Mouse (Mus musculus) intestine, postnatal 0 days (tissue): ENCODE measurements at regions not wholly inside any gene's neighbourhood (a gene's known extent, or its start where the extent isn't known, plus 50 kb on each side); places are given as distances from the start of the nearest gene placed in this dataset.

ENCODE experiments used
- ATAC-seq: fragments of 200-750 bp; cut with Nextera tagmentation; 2 replicates; pipeline ENCODE4 v1.8.0; 2017; ENCODE audit warnings: mild to moderate bottlenecking, moderate TSS enrichment, moderate library complexity
- H3K27ac ChIP-seq: fragments of 300-500 bp; sonication (generic); 2 replicates; pipeline ENCODE4 v1.5.1; 2014; ENCODE audit warnings: mild to moderate bottlenecking, low read depth, low read length, moderate library complexity
- H3K27me3 ChIP-seq: fragments of 300-500 bp; sonication (generic); replicated peaks from 2 replicates; pipeline ENCODE4 v1.6.1; 2014; ENCODE audit warnings: low read length, mixed read lengths; ENCODE audit not compliant: control insufficient read depth, insufficient read depth
- H3K36me3 ChIP-seq: fragments of 300-500 bp; sonication (generic); 2 replicates; pipeline ENCODE4 v1.6.1; 2014; ENCODE audit warnings: mild to moderate bottlenecking, moderate library complexity; ENCODE audit not compliant: control insufficient read depth, insufficient read depth
- H3K4me1 ChIP-seq: fragments of 300-500 bp; sonication (generic); replicated peaks from 2 replicates; pipeline ENCODE4 v1.6.1; 2014; ENCODE audit warnings: antibody characterized with exemption, low read length, mixed read lengths; ENCODE audit not compliant: control insufficient read depth, insufficient read depth
- H3K4me2 ChIP-seq: fragments of 300-500 bp; sonication (generic); replicated peaks from 2 replicates; pipeline ENCODE4 v1.6.1; 2014; ENCODE audit warnings: low read depth, mild to moderate bottlenecking, moderate library complexity
- H3K4me3 ChIP-seq: fragments of 300-500 bp; sonication (generic); 2 replicates; pipeline ENCODE4 v1.5.1; 2014; ENCODE audit warnings: low read depth, low read length
- H3K9ac ChIP-seq: fragments of 300-500 bp; sonication (generic); 2 replicates; pipeline ENCODE4 v1.6.1; 2014; ENCODE audit warnings: mild to moderate bottlenecking, low read depth, low read length
- H3K9me3 ChIP-seq: fragments of 300-500 bp; sonication (generic); 2 replicates; pipeline ENCODE4 v1.6.1; 2016; ENCODE audit warnings: mixed run types; ENCODE audit not compliant: control insufficient read depth
- CTCF ChIP-seq: sonication (generic); IDR thresholded peaks from 2 replicates; pipeline ENCODE4 v1.5.1; 2016; ENCODE audit warnings: low read depth, mild to moderate bottlenecking, control low read depth, antibody characterized with exemption, moderate library complexity
- WGBS: fragments of 180-500 bp; shearing (Covaris S2); extraction: QIAGEN DNeasy Blood & Tissue Kit; methylation state at CpG from one replicate; pipeline ENCODE4 v1.1.7; 2014; 5-methylcytosine and 5-hydroxymethylcytosine counted together

DNA sequence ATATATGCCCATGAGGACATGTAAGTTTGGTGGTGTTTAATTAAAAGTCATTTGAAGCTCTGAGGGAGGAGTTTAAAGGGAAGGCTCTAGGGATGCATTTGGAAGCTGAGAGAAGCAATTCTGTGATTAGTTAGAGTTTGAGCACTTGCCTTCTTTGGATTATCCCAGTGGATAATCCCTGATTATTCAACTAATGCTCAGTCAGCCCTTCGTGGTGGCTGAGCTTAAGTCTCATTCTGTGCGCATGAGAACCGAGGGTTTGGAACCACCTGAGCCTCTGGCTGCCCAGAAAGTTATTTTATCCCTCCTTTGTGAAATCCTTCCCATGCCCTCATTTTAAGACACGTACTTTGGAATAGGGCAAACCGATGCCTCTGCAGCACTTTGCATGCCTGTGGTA lies 285.9 kb downstream of the Dnajb9 start:
- no peak for ATAC-seq
- WGBS, result 79% methylated on average over 5 of the region's 5 CpGs

DNA sequence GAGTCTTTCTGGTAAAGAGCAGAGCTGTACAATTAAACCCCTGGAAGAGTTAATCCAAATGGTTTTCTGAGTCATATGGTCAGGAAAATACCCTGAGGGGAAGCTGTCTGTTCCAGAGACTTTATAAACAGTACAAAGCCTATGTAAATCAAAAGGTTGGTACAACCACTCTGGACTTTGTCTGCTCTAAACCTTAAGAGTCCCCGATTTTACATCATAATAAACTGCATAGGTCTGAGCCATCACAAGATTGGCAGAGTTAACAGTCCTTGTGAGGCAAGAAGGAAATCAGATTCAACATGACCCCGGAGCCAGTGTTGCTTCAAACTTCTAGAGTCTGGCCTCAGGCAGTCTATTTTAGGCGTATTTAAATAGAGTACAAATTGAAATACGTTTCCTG lies 289.7 kb downstream of the Dnajb9 start:
- Histone ChIP-seq H3K4me1 (no peaks in the 10 kb centered on the region), H3K27me3 (no peaks in the 10 kb centered on the region), H3K4me2 (no peak overlapping the region), H3K27ac (no peak overlapping the region), H3K36me3 (no peaks in the 10 kb centered on the region), H3K9ac (no peak overlapping the region), H3K4me3 (no peak overlapping the region), H3K9me3 (no peaks in the 10 kb centered on the region)
- 59% methylated on average over 4 of the region's 4 CpGs for WGBS
- no peak for ATAC-seq
- no peak for TF ChIP-seq CTCF

More for the DNA sequence above, 285.9 kb downstream of the Dnajb9 start:
- no peaks in the 10 kb centered on the region for H3K9me3 ChIP-seq
- H3K4me3 ChIP-seq, result no peak overlapping the region
- no peak overlapping the region for H3K27ac ChIP-seq
- H3K36me3 ChIP-seq, result no peaks in the 10 kb centered on the region
- no peak overlapping the region for H3K9ac ChIP-seq
- no peak overlapping the region for H3K4me2 ChIP-seq
- TF ChIP-seq CTCF, result no peak
- H3K27me3 ChIP-seq, result no peaks in the 10 kb centered on the region
- no peaks in the 10 kb centered on the region for H3K4me1 ChIP-seq

DNA sequence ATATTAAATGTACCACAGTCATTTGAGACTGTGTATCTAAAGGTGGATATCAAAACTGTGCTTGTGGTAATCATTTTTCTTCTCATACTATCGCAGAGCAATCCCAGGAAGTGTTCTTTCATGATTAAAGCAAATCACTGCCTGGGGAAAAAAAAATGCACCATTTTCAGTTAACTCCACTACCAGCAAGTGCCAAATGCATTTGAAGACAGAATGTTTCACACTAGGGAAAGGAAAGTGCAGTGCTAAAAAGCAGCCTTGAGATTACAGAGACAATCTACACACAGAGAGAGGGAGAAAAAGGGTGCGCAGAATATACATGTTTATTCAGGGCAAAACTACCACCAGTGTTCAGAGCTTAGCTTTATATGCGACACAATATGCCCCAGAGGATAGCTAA lies 291.0 kb downstream of the Dnajb9 start:
- Histone ChIP-seq H3K9me3 (no peaks in the 10 kb centered on the region), H3K9ac (no peak overlapping the region), H3K4me3 (no peak overlapping the region), H3K4me2 (no peak overlapping the region), H3K4me1 (no peaks in the 10 kb centered on the region), H3K27ac (no peak overlapping the region), H3K36me3 (no peaks in the 10 kb centered on the region), H3K27me3 (no peaks in the 10 kb centered on the region)
- TF ChIP-seq CTCF, result no peak
- 56% methylated on average over 3 of the region's 3 CpGs for WGBS
- ATAC-seq, result no peak

DNA sequence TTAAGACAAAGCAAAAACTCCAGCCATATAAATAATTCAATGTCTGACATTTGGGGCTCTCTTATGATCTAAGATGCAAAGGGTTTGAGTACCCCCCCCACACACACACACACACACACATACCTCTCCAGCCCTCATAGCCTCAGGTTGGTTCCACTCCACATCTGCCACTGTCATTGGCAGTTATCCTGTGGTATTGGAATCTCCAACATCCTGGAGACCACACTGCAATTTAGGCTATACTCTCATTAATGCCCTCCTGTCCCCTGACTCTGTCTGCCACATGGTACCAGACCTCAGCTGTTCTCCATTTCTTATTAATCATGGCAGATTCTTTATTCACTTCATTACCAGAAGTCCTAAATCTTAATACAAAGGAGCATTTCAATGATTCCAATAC lies 293.3 kb downstream of the Dnajb9 start:
- no peaks in the 10 kb centered on the region for H3K4me1 ChIP-seq
- TF ChIP-seq CTCF, result no peak
- ATAC-seq, result no peak
- no peak overlapping the region for H3K4me3 ChIP-seq
- no peak overlapping the region for H3K27ac ChIP-seq
- H3K4me2 ChIP-seq, result no peak overlapping the region
- no peaks in the 10 kb centered on the region for H3K36me3 ChIP-seq
- H3K27me3 ChIP-seq, result no peaks in the 10 kb centered on the region
- no peaks in the 10 kb centered on the region for H3K9me3 ChIP-seq
- no peak overlapping the region for H3K9ac ChIP-seq

DNA sequence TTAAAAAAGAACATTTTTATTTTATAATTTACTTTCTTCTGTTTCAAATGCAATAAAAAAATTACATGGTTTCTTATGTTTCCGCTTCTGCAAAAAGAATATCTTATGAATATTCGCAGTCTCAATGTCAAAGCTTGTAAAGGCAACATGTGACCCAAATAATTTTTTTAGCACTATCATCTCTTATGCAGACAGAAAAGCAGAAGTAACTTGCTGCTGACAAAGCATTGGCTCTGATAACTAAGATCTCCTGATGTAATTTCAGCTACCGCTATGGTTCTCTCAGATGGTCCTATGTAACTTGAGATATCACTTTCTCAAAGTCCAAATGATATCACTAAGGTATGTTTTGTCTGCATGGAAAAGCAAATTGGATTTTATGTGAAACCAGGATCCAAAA lies 310.9 kb downstream of the Dnajb9 start:
- no peak for TF ChIP-seq CTCF
- Histone ChIP-seq H3K27me3 (no peaks in the 10 kb centered on the region), H3K27ac (no peak overlapping the region), H3K9me3 (no peaks in the 10 kb centered on the region), H3K9ac (no peak overlapping the region), H3K4me2 (no peak overlapping the region), H3K4me1 (no peaks in the 10 kb centered on the region), H3K4me3 (no peak overlapping the region), H3K36me3 (no peaks in the 10 kb centered on the region)
- ATAC-seq, result no peak
- 88% methylated on average over 3 of the region's 3 CpGs for WGBS

DNA sequence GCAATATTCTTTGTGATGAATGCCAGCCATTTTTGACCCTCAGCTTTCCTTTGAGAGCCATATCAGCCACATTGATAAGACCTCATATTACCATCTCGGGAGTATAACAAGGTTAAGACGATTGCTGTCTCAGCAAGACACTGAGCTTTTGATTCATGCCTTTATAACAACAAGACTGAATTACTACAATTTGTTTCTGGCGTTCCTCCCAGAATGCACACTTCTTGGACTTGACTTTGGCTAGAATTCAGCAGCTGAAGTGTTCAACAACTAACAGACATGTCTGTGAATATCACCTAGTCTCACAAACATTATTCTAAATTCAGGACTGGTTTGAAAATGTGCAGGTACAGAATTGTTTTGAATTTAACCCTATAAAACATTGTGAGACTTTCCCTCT lies 324.5 kb downstream of the Dnajb9 start:
- Histone ChIP-seq H3K36me3 (no peaks in the 10 kb centered on the region), H3K9ac (no peak overlapping the region)
- ATAC-seq, result no peak

DNA sequence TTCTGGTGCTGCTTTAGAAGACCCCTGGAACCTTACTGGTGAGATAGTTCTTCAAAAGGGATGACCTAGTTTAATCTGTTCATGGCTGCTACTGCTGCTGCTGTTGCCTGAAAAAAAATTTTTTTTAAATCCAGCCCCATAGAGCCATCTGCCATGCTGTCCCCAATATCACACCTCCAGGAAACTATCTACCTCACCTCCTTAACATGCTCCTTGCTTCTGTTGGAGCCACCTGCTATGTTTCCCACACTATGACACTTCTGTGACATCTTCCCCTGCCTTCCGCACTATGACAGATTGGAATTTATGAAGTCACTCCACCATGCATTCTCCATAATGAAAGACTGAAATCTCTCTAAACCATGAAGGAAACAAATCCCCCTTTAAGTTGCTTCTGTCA lies 349.6 kb downstream of the Dnajb9 start:
- WGBS, result 95% methylated on average over 1 of the region's 1 CpGs
- no peaks in the 10 kb centered on the region for H3K9me3 ChIP-seq
- H3K4me2 ChIP-seq, result no peak overlapping the region
- H3K4me1 ChIP-seq, result no peaks in the 10 kb centered on the region
- H3K36me3 ChIP-seq, result no peaks in the 10 kb centered on the region
- no peaks in the 10 kb centered on the region for H3K27me3 ChIP-seq
- H3K27ac ChIP-seq, result no peak overlapping the region
- no peak overlapping the region for H3K4me3 ChIP-seq
- H3K9ac ChIP-seq, result no peak overlapping the region
- no peak for TF ChIP-seq CTCF
- ATAC-seq, result no peak

More for the DNA sequence above, 324.5 kb downstream of the Dnajb9 start:
- H3K4me2 ChIP-seq, result no peak overlapping the region
- no peak for TF ChIP-seq CTCF
- no peaks in the 10 kb centered on the region for H3K9me3 ChIP-seq
- no peak overlapping the region for H3K4me3 ChIP-seq
- H3K27me3 ChIP-seq, result no peaks in the 10 kb centered on the region
- WGBS, result 46% methylated on average over 3 of the region's 3 CpGs
- H3K4me1 ChIP-seq, result no peaks in the 10 kb centered on the region
- H3K27ac ChIP-seq, result no peak overlapping the region
